11 mouse cellular contexts compared by ENCODE assay signal in the genomic region with DNA sequence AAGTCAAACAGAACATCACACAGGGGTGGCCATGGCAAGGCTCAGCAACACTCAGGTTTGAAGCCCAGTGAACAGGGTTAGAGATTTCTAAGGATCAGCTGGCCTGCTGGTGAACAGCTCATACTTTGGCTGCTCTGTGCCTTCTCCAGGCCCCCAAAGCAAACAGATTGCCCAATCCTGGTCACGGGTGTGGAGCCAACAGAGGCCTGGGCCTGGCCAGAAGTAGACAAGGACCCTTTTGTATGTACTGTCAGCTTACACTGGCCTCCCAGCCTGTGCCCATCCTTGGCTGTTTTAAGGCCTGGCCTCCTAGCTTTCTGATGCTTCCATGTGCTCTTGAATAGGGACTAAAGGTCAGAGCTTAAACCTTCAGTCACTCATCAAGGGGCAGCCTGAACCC. TPM values are rescaled to one million over a fixed set of nuclear protein-coding genes. Genes with fewer than 3 reads are reported as not detected.
DNase-seq lines count a peak whose midpoint lies in the region; ATAC-seq lines count a peak whose summit lies in the region.
"Had no signal": no experiment of that assay in that cellular context is flagged by ENCODE, and none has a peak within 500 bp of the region (broad histone marks: within the 10 kb centered on the region; RNA-seq: fewer than 3 reads in every experiment).

No protein-coding gene starts in this region.

- H3K9me3 ChIP-seq in lung, embryonic 15.5 days: no peaks in the 10 kb centered on the region

- no peaks in the 10 kb centered on the region for H3K36me3 ChIP-seq in lung, embryonic 15.5 days

- DNase-seq in frontal cortex, postnatal 25 days (ENCODE audit: low spot score in 2 of 2): no peak
- peak; percentile 82 for DNase-seq in Muller cell, postnatal 12 days (ENCODE audit: inconsistent ontology term)
- peak; percentile 14 for DNase-seq in heart, postnatal 4 days
- DNase-seq in ovary, postnatal 36 days (ENCODE audit: low spot score): no peak
- DNase-seq in thymus, postnatal 4 days: no peak
- no peak for DNase-seq in testis, postnatal 14 days (ENCODE audit: low spot score)
- DNase-seq: kidney, adult 2 months; thymus, postnatal 36 days had no signal

- H3K4me1 ChIP-seq in lung, embryonic 15.5 days: 0 out of 2 replicates have a peak, but pooled peaks cover 4% of the 10 kb centered on the region

- ATAC-seq in frontal cortex, adult (ENCODE audit: low TSS enrichment): peak; percentile 48; the same call in 1 of the 2 replicates
- ATAC-seq in lung, embryonic 15.5 days (ENCODE audit: borderline replicate concordance, extremely low read depth, low FRiP score, low TSS enrichment): peak; percentile 55; the same call in 1 of the 2 replicates

- no peak overlapping the region for H3K9ac ChIP-seq in lung, embryonic 15.5 days

- WGBS in lung, embryonic 15.5 days: 53% methylated on average over 1 of the region's 1 CpGs

- H3K27ac ChIP-seq in lung, embryonic 15.5 days: no peak overlapping the region

- H3K27me3 ChIP-seq in lung, embryonic 15.5 days: no peaks in the 10 kb centered on the region

- H3K4me3 ChIP-seq in lung, embryonic 15.5 days: no peak overlapping the region

- no peak overlapping the region for H3K4me2 ChIP-seq in lung, embryonic 15.5 days

RNA-seq across cellular contexts. Expression of a gene that starts 22.0 kb away (rescaled TPM):
- 10 to 100 TPM; 16.3 to 17.0 TPM for total RNA-seq in heart, postnatal 4 days (2021)
- 6.1 and 6.2 TPM in 2 replicates for polyA plus RNA-seq in lung, embryonic 15.5 days (2015; fragmentation: Nextera tagmentation; extraction: Ambion mirVana)

RNA-seq across cellular contexts. Expression of a gene that starts 43.5 kb away (rescaled TPM):
- not detected for total RNA-seq in heart, postnatal 4 days (2021)
- polyA plus RNA-seq in lung, embryonic 15.5 days (2015; fragmentation: Nextera tagmentation; extraction: Ambion mirVana): not detected in 2 replicates
- polyA plus RNA-seq: forebrain, embryonic 11.5 days had no signal

Comparison
In these comparisons a context has a peak if more than half of its experiments do, and no peak if none do; other contexts are left out.
1. DNase-seq: peak in Muller cell, postnatal 12 days (single experiment) and heart, postnatal 4 days (single experiment); none in frontal cortex, postnatal 25 days (0 of 2), ovary, postnatal 36 days (single experiment), thymus, postnatal 4 days (single experiment) and testis, postnatal 14 days (single experiment).